Mouse (Mus musculus) myocyte (in vitro differentiated cells): ENCODE data around the gene Cfd.

Source experiments
- CEBPB ChIP-seq: IDR thresholded peaks from 2 replicates; pipeline ENCODE4 v1.6.1; 2011; ENCODE audit warnings: mild to moderate bottlenecking, moderate library complexity; ENCODE audit not compliant: poor library complexity, insufficient read depth, severe bottlenecking
- E2F4 ChIP-seq: IDR thresholded peaks from one replicate; pipeline ENCODE4 v1.6.1; 2011; ENCODE audit warnings: mild to moderate bottlenecking, control low read depth, moderate library complexity; ENCODE audit not compliant: insufficient read depth
- MAX ChIP-seq: IDR thresholded peaks from one replicate; pipeline ENCODE4 v1.6.1; 2011; ENCODE audit warnings: low read depth, mild to moderate bottlenecking, control low read depth
- MYOD1 ChIP-seq, 3 experiments: IDR thresholded peaks; one replicate each; pipeline ENCODE4 v1.6.1; 2011; ENCODE audit warnings: control low read depth in 2 of 3, low read depth in 2 of 3, mild to moderate bottlenecking in 2 of 3, moderate library complexity in 1 of 3; ENCODE audit not compliant: insufficient read length in 2 of 3, control insufficient read depth in 1 of 3
- MYOG ChIP-seq, 3 experiments: IDR thresholded peaks; one replicate each; pipeline ENCODE4 v1.6.1; 2011; ENCODE audit warnings: control low read depth in 2 of 3, low read depth in 2 of 3, mild to moderate bottlenecking in 2 of 3; ENCODE audit not compliant: insufficient read length in 2 of 3, control insufficient read depth in 1 of 3, insufficient read depth in 1 of 3
- POLR2A ChIP-seq: IDR thresholded peaks from one replicate; pipeline ENCODE4 v1.6.1; 2011; ENCODE audit warnings: low read depth, mild to moderate bottlenecking, control low read depth, moderate library complexity; ENCODE audit not compliant: insufficient read length
- POLR2AphosphoS2 ChIP-seq: IDR thresholded peaks from one replicate; pipeline ENCODE4 v1.6.1; 2011; ENCODE audit warnings: low read depth, control low read depth; ENCODE audit not compliant: insufficient read length
- TCF12 ChIP-seq: IDR thresholded peaks from one replicate; pipeline ENCODE4 v1.6.1; 2011; ENCODE audit warnings: mild to moderate bottlenecking, control low read depth; ENCODE audit not compliant: poor library complexity, insufficient read depth, severe bottlenecking

- TF ChIP-seq POLR2A = peak; percentile 68
- TF ChIP-seq E2F4 = no peak
- peak in 1 of 3 experiments; percentile 5 for TF ChIP-seq MYOG (IDR thresholded peaks at IDR 0.05; ENCODE audit: control insufficient read depth in 1 of 3, insufficient read depth in 1 of 3, insufficient read length in 2 of 3, low read depth in 2 of 3)
- TF ChIP-seq CEBPB = no peak
- TF ChIP-seq TCF12 = no peak
- TF ChIP-seq MAX = no peak
- TF ChIP-seq POLR2AphosphoS2 = peak; percentile 74
- no peak for TF ChIP-seq MYOD1 (IDR thresholded peaks at IDR 0.05; ENCODE audit: control insufficient read depth in 1 of 3, insufficient read length in 2 of 3, low read depth in 2 of 3)
These were observed 37.3 kb upstream of the Cfd start for GRCm38 (mm10) chr10:79853392-79853791.
